Mouse (Mus musculus) heart, postnatal 0 days (tissue): ENCODE measurements around the gene Pla2g2c.

Source experiments
- CTCF ChIP-seq: IDR thresholded peaks from 2 replicates; pipeline ENCODE4 v1.5.1; 2016; ENCODE audit warnings: antibody characterized with exemption, control low read depth, low read depth
- EP300 ChIP-seq: IDR thresholded peaks from 2 replicates; pipeline ENCODE4 v1.6.1; 2016; ENCODE audit warnings: antibody characterized with exemption, low read depth

DNA sequence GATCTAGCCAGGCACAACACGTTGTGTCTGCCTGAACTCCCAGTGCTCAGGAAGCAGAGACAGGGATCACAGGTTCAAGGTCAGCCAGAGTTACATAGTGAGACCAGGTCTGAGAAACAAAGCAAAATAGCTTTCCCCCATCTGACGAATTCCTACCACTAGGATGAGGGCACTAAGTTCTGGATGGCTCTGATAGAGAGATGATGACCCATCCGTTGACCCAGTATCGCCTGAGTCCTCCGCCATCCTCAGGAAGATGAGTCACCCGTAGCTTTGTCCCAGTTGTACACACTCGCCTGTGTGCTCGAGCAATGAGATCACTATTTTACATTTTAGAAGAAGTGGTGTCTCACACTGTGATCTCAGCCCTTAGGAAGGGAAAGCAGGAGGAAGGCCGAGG, 37.7 kb downstream of the Pla2g2c start:
- TF ChIP-seq CTCF (no peak), EP300 (no peak)
